Mouse (Mus musculus): ENCODE results near the gene Mvb12b. TPM values are rescaled to one million over a fixed set of nuclear protein-coding genes. Genes with fewer than 3 reads are reported as not detected.

Mvb12b gene
- polyA plus RNA-seq, 1 experiment from 2014 or later, result 16.6 TPM

DNA sequence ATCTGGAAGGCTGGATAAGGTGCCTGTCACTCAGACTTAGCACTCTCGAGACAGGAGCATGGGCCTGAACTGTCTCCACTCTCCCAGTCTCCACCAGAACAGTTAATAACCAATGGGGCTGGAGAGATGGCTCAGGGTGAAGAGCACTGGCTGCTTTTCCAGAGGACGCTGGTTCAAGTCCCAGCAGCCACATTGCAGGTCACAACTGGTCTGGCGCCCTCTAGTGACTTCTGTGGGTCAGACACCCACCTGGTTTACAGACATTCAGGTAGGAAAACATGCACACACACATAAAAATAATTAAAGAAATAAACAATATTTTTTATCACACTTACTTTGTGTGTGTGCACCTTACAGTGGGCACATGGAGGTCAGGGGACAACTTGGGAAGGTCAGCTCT is 191.3 kb downstream of the Mvb12b start:
- Histone ChIP-seq H3K4me1 (replicated peaks) (no peaks in the 10 kb centered on the region), H3K9ac (no peak overlapping the region), H3K36me3 (no peaks in the 10 kb centered on the region), H3K9me3 (replicated peaks) (peaks cover 20% of the 10 kb centered on the region), H3K27me3 (replicated peaks) (peaks cover 23% of the 10 kb centered on the region), H3K27ac (ENCODE audit: poor library complexity, severe bottlenecking) (no peak overlapping the region), H3K4me2 (no peak overlapping the region), H3K4me3 (no peak overlapping the region)
- no peak for ATAC-seq (ENCODE audit: insufficient number of reproducible peaks, low FRiP score)
- WGBS, result 60% methylated on average over 3 of the region's 3 CpGs

DNA sequence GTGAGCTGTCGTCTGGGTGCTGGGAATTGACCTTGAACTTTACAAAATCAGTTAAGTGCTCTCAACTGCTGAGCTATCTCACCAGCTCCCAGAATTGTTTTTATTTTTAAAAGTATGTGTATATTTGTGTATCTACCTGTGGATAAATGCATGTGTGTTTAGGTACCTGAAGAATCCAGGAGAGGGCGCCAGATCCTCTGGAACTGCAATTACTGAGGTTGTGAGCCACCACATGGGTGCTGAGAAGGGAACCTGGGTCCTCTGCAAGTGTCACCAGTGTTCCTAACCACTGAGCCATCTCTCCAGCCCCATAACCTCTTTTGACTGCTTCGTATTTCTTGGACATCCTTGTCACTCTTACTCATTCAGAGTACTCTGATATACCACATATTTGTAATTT is 193.8 kb downstream of the Mvb12b start:
- H3K4me3 ChIP-seq, result no peak overlapping the region
- no peak overlapping the region for H3K27ac ChIP-seq (ENCODE audit: poor library complexity, severe bottlenecking)
- peaks cover 19% of the 10 kb centered on the region; the same call in 1 of the 2 replicates for H3K4me1 ChIP-seq (replicated peaks)
- peaks cover 28% of the 10 kb centered on the region for H3K27me3 ChIP-seq (replicated peaks)
- peaks cover 17% of the 10 kb centered on the region for H3K9me3 ChIP-seq (replicated peaks)
- WGBS, result 61% methylated on average over 3 of the region's 3 CpGs
- no peak overlapping the region for H3K9ac ChIP-seq
- no peak overlapping the region for H3K4me2 ChIP-seq
- no peaks in the 10 kb centered on the region for H3K36me3 ChIP-seq
- no peak for ATAC-seq (ENCODE audit: insufficient number of reproducible peaks, low FRiP score)

DNA sequence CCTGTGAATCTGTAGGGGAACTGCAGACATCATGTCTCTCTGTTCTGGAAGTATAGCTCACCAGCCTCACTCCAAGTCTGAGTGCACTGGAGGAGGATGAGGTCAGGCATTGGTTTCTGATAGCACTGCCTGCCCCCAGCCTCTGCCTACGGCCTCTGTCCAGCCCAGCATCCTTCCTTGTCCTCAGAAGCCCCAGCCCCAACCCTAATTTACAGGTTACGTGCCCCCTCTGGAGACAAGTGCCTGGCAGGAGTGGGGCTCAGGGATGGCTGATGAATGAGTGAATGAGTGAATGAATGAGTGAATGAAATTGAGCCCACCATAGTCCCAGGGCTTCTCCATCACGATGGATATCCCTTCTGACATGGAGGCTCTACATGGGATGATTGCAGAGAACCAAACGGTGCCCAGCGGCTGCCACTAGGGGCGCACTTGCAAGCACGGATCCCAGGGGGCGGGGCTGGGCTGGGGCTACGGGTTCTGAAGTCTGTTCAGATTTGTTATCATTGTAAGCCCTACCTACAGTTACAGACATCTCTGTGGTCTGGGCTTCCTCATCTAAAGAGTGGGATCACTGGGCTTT is 197.8 kb downstream of the Mvb12b start:
- ATAC-seq (ENCODE audit: insufficient number of reproducible peaks, low FRiP score), result no peak
- 18% methylated on average over 9 of the region's 9 CpGs for WGBS
- Histone ChIP-seq H3K9ac (no peak overlapping the region), H3K9me3 (replicated peaks) (peaks cover 7% of the 10 kb centered on the region), H3K27me3 (replicated peaks) (peaks cover 44% of the 10 kb centered on the region), H3K4me2 (no peak overlapping the region), H3K27ac (ENCODE audit: poor library complexity, severe bottlenecking) (no peak overlapping the region), H3K36me3 (no peaks in the 10 kb centered on the region), H3K4me3 (no peak overlapping the region), H3K4me1 (replicated peaks) (peaks cover 20% of the 10 kb centered on the region; the same call in 1 of the 2 replicates)

DNA sequence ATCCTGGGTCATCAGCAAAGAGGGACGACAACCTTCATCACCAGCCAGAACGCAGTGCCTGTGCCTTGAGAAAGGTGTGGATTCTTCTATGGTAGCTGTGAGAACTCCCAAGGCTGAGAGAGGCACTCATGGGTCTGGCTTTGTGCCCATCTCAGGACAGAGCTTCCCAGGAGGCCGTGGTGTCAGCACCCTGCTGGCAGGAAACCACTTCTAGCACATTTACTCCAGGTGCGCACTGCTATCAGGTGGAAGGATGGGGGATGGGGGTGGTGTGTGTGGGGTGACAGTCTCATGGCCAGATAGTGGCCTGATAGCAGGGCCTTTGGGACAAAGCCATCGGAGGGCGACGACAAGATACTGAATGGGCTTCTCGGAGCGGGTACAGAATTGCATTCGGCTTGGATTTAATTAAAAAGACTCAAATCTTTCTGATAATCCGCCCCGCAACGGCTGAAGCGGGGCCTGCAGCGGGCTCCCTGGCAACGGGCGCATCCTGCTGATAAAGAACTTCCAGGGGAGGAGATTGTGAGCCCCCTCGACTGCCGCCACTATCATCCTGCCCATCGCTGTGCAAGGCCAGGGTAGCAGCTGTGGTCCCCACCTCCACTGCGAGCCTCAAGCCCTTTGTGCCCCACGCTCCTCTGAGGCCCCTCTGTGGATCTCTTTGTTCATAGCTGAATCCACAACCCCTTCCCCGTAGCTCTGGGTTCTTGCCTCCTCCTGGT is 198.4 kb downstream of the Mvb12b start:
- Histone ChIP-seq H3K4me2 (no peak overlapping the region), H3K9me3 (replicated peaks) (peaks cover 7% of the 10 kb centered on the region), H3K9ac (no peak overlapping the region), H3K4me1 (replicated peaks) (peaks cover 20% of the 10 kb centered on the region; the same call in 1 of the 2 replicates), H3K4me3 (no peak overlapping the region), H3K27ac (ENCODE audit: poor library complexity, severe bottlenecking) (no peak overlapping the region), H3K36me3 (no peaks in the 10 kb centered on the region), H3K27me3 (replicated peaks) (peaks cover 49% of the 10 kb centered on the region)
- 27% methylated on average over 23 of the region's 23 CpGs for WGBS
- no peak for ATAC-seq (ENCODE audit: insufficient number of reproducible peaks, low FRiP score)

DNA sequence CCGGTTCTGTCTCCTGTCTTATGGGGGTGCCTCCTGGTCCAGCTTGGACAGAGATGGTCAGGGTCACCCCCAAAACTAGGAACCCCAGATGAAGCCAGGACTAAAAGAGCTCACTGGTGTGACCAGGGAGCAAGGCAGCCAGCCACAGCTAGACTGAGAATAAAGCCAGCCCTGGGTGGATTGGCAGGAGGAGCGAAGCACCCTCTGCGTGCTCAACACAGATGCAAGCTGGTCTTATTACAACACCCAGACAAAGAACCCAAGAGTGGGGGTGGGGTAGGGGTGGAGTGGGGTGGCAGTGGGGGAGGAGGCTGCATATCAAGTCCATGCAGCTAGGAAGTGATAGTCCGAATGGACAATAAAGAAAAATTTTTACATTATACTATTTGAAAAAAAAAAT is 204.2 kb downstream of the Mvb12b start:
- Histone ChIP-seq H3K36me3 (no peaks in the 10 kb centered on the region), H3K9me3 (replicated peaks) (peaks cover 5% of the 10 kb centered on the region), H3K4me2 (no peak overlapping the region), H3K27ac (ENCODE audit: poor library complexity, severe bottlenecking) (no peak overlapping the region), H3K4me3 (no peak overlapping the region), H3K9ac (no peak overlapping the region), H3K27me3 (replicated peaks) (peaks cover 40% of the 10 kb centered on the region), H3K4me1 (replicated peaks) (no peaks in the 10 kb centered on the region)
- 60% methylated on average over 4 of the region's 4 CpGs for WGBS
- ATAC-seq (ENCODE audit: insufficient number of reproducible peaks, low FRiP score), result no peak

DNA sequence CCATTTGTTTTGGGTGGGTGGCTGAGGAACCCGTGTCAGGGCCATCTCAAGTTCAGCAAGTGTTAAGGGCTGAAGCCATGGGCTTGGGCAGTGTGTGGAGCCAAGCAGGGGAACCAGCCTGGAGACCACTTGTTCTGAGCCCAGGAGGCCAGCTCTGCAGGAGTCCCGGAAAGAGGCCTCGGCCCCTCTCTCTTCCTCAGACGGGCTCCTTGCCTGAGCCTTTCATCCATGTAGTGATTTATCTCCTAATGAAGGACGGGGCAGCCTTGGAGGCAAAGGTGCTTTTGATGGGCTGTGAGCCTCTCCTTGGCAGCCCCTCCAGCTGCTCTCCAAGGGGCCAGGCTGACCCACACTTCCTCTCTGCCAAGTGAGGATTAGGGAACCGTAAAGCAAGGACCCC is 204.7 kb downstream of the Mvb12b start:
- Histone ChIP-seq H3K4me3 (no peak overlapping the region), H3K9ac (no peak overlapping the region)
- 36% methylated on average over 6 of the region's 6 CpGs for WGBS

DNA sequence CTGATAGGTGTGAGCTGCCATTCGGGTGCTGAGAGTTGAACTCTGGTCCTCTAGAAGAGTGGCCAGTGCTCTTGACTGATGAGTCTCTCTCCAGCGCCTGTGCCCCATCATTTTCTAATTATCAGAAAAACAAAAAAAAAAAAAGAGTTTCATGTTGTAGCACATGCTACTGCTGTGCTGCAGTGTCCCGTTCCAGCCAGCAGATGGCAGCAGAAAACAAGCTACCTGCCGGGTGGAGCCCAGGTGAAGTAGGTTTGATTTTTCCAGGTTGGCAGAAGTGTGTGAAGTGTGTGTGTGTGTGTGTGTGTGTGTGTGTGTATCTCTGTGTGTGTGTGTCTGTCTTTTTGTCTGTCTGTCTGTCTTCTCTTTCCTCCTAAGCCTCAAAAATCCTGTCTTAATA is 205.5 kb downstream of the Mvb12b start:
- peaks cover 7% of the 10 kb centered on the region for H3K4me1 ChIP-seq (replicated peaks)
- no peak overlapping the region for H3K4me2 ChIP-seq
- no peaks in the 10 kb centered on the region for H3K36me3 ChIP-seq
- no peak for ATAC-seq (ENCODE audit: insufficient number of reproducible peaks, low FRiP score)
- no peak overlapping the region for H3K9ac ChIP-seq
- WGBS, result 9% methylated on average over 4 of the region's 4 CpGs
- H3K4me3 ChIP-seq, result no peak overlapping the region
- peaks cover 2% of the 10 kb centered on the region for H3K9me3 ChIP-seq (replicated peaks)
- peaks cover 32% of the 10 kb centered on the region for H3K27me3 ChIP-seq (replicated peaks)
- H3K27ac ChIP-seq (ENCODE audit: poor library complexity, severe bottlenecking), result no peak overlapping the region

More for the DNA sequence above, 204.7 kb downstream of the Mvb12b start:
- Histone ChIP-seq H3K36me3 (no peaks in the 10 kb centered on the region), H3K27me3 (replicated peaks) (peaks cover 35% of the 10 kb centered on the region), H3K4me1 (replicated peaks) (no peaks in the 10 kb centered on the region), H3K4me2 (no peak overlapping the region), H3K9me3 (replicated peaks) (peaks cover 5% of the 10 kb centered on the region), H3K27ac (ENCODE audit: poor library complexity, severe bottlenecking) (no peak overlapping the region)
- no peak for ATAC-seq (ENCODE audit: insufficient number of reproducible peaks, low FRiP score)

Other genes starting within 250 kb of the Mvb12b start
- 0.04 and 0.06 TPM in 2 replicates for gene Lmx1b, start 247.4 kb downstream of the Mvb12b start, polyA plus RNA-seq (2016; fragmentation: Nextera tagmentation; extraction: Ambion mirVana)

Measured in heart, embryonic 12.5 days (tissue).